Mouse (Mus musculus): Measurements from ENCODE around the gene 4430402I18Rik.

GRCm38 (mm10) chr19:29016204-29016765 is 48.7 kb upstream of the 4430402I18Rik start:
- TF ChIP-seq CTCF (IDR thresholded peaks at IDR 0.05; ENCODE audit: low read depth) (no peak), EP300 (IDR thresholded peaks at IDR 0.05; ENCODE audit: low read depth) (no peak)

Data from liver, embryonic 14.5 days (tissue).